Mouse (Mus musculus) v-Abl transformed pro-B cells (cell line): ENCODE data around the gene Naa50.

Experiments used
- in situ Hi-C, 2 experiments: fragments of 400-800 bp; cut with MboI; formaldehyde crosslinking; loops; one replicate each; pipeline ENCODE4 v1.15.1; 2025; ENCODE audit not compliant: unreplicated experiment in 2 of 2

Gene Naa50

GRCm38 (mm10) chr16:44139536-44140185 lies at the start of gene Naa50, which contains the start of gene Atp6v1a:
Gene Naa50, plus strand, starts transcription at chr16:44139830.
Gene Atp6v1a, minus strand, starts transcription at chr16:44139705.
- in situ Hi-C loops, result loop anchor here (10.0 to 25.0 kb wide), 3 partner anchors 215 to 1252 kb away; partner anchors contain the start of genes Gtpbp8 (in 2 of the 2) and Zbtb20 (in 1 of the 2)

DNA sequence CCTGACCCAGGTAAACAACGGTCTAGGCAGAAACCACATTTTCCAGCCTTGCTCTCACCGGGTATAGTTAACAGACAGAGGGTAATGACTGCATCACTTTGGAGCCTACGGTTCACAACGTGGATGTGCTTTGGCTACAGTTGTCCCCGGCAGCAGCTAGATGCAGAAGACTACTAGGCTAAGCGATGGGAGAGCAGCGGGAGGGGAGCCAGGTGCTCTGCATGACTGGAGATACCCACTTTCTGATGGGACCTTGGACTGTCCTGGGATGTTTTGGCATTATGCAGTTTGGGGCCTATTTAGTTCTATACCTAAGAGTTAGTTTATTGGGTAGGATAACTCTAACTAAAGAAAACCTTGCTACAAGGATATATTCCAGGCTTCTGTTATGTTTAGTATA lies 40.3 kb upstream of the Naa50 start:
- in situ Hi-C loops, result no loop called here

DNA sequence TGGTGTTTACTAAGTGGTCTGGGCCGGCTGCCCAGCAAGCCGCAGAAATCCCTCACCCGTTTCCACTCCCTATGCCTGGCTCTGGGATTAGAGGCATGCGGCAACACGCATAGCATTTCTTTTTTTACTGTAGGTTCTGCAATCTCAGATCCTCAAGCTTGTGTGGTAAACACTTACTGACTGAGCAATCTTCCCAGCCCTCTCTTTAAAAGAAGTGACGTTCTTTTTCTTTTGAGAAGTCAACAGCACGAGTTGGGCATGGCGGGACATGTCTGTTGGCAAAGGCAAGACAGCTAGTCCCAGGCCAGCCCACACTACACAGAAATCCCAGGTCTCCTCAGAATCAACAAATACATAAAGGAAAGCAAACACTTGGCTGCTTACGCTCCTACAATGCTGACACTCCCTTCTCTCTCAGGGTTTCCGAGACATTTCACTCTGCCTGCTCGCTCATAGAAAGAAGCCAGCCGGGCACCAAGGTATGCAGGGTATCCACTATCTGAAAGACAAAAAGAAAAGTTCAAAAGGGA lies 38.4 kb upstream of the Naa50 start:
- in situ Hi-C loops, result no loop called here

DNA sequence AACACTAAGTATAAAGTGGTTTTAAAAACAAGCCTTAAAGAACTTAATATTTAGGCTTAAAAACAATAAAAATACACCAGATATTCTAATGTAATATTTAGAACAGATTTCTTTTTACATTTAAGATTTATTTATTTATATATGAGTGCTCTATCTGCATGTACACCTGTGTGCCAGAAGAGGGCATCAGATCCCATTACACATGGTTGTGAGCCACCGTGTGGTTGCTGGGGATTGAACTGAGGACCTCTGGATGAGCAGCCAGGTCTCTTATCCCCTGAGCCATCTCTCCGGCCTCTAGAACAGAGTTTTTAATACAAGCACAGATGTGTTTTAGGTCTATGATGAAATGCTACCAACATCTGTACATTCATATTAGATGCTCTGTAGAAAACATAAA lies 36.7 kb upstream of the Naa50 start:
- in situ Hi-C loops, result no loop called here

- in situ Hi-C loops, result no loop called here
These were observed 35.5 kb upstream of the Naa50 start for GRCm38 (mm10) chr16:44103806-44104766.

- in situ Hi-C loops, result no loop called here
These were observed 34.4 kb upstream of the Naa50 start for GRCm38 (mm10) chr16:44105211-44105610.

- in situ Hi-C loops, result no loop called here
These were observed 30.6 kb upstream of the Naa50 start for GRCm38 (mm10) chr16:44109002-44109401.

DNA sequence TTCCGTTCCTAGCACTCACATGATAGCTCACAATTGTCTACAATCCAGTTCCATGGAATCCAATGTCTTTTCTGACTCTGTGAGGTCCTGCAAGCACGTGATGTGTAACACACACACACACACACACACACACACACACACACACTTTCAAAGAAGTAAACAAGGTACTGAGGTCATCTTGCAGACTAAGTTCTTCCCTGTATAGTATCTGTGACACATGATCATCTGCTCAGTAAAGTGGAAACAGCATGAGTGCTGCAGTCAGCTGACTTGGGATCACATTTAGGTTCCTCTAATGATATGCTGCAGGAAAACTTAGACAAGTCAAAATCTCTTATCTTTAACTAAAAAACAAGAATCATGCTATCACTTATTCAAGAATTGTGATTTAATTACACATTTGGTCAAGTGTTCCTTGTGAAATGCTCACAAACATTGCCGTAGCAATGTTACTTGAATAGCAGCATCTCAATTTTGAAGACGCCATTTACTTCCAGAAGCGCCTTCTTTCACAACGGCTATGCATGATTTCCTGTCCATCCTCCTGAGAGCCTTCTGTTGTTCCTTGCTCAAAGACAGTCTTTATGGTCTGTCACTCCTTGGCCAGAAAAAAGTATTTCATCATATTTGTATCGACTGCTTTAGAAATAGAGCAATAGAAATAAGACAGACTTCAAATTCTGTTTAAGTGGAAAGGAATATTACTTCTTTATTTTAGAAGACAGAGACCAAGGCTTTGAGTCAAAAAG lies 19.7 kb upstream of the Naa50 start:
- in situ Hi-C loops, result no loop called here

- in situ Hi-C loops, result no loop called here
These were observed 17.5 kb upstream of the Naa50 start for GRCm38 (mm10) chr16:44122122-44122521.

DNA sequence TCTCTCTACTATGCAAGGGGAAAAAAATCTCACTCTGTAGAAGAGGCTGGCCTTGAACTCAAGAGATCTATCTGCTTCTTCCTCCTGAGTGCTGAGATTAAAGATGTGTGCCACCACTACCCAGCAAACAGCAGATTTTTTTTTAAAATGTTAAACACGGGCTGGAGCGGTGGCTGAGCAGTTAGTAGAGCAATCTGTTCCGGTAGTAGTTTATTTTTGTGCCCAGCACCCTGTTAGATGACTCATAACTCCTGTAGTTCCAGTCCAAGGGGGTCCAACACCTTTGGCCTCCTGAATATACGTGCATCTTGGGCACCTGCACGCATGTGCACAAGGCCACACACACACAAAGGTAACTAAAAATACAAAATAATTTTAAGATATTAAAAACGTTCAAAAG lies 17.1 kb upstream of the Naa50 start:
- in situ Hi-C loops, result no loop called here

DNA sequence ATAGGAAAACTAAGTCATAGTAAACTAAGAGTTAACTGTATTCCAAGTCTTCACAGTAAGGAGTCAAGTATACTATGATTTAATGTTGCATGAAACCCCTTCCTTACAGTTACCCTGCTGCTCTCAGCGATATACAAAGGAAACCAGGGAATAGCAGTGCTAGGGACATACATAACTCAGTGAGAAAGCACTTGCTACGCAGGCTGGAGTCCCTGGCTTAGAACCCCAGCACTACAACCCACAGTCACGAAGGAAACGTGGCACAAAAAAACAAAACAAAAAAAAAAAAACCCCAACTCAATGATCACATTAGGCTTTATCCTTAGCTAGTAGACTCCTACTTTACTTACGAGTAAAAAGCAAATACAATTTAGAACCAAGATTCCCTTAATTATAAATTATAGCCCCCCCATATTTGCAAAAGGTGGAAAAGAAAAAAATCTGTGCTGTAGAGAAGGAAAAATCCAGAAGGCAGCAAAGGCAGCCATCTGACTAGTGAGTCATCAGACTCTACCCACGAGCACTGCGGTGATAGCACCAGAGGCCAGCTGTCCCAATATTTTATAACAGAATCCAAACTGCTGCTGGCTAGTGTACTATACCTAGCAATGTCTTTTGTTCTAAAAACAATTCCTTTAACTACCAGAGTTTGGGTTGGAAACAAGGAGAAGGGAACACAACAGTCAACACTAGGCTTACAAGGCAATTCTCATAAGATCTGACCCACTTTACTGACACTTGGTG lies 16.5 kb upstream of the Naa50 start:
- in situ Hi-C loops, result no loop called here

DNA sequence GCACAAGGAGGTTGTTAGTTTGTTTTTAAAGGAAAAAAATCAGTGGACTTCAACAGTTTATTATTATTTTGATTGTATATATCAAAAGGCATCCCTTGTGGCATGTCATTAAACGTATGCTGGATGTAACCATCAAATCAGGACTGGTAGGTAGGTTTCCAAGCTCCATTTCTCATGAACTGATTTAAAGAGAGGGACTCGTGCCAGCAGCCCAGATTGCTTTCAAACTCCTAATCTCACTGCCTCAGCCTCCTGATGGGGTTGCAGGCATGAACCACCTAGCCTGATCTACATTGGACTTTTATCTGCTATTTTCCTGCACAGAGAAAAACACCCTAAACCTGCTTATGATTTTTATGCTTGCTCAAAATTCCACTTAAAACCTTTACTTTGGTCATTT lies 15.8 kb upstream of the Naa50 start:
- in situ Hi-C loops, result no loop called here

GRCm38 (mm10) chr16:44124713-44125112 lies 14.9 kb upstream of the Naa50 start:
- in situ Hi-C loops, result loop anchor here (25.0 kb wide), 2 partner anchors 613 to 1237 kb away; partner anchors contain the start of genes Gtpbp8 (in 2 of the 2) and Zbtb20 (in 1 of the 2)

GRCm38 (mm10) chr16:44125436-44125835 lies 14.2 kb upstream of the Naa50 start:
- in situ Hi-C loops, result loop anchor here (25.0 kb wide), 2 partner anchors 612 to 1238 kb away; partner anchors contain the start of genes Gtpbp8 (in 2 of the 2) and Zbtb20 (in 1 of the 2)

- in situ Hi-C loops, result loop anchor here (25.0 kb wide), 2 partner anchors 611 to 1239 kb away; partner anchors contain the start of genes Gtpbp8 (in 2 of the 2) and Zbtb20 (in 1 of the 2)
These were observed 13.2 kb upstream of the Naa50 start for GRCm38 (mm10) chr16:44126437-44126836.

DNA sequence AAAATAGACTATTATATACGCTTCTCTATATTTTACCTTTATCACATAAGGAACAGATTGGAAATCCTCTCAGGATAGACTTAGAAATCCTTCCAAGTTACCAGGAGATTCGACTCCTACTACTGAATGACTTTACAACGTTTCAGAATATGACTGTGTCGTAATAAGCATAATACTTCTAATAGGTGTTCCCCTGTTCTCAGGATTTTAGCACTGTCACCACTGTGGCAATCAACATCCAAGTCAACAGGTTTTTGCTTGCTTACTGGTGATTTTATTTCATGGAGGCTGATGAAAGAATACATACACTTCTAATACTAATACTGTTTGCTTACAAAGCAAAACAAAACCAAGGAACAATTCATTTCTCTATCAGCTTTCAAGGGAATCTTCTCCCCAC lies 7.3 kb upstream of the Naa50 start:
- in situ Hi-C loops, result loop anchor here (25.0 kb wide), 2 partner anchors 605 to 1245 kb away; partner anchors contain the start of genes Gtpbp8 (in 2 of the 2) and Zbtb20 (in 1 of the 2)

DNA sequence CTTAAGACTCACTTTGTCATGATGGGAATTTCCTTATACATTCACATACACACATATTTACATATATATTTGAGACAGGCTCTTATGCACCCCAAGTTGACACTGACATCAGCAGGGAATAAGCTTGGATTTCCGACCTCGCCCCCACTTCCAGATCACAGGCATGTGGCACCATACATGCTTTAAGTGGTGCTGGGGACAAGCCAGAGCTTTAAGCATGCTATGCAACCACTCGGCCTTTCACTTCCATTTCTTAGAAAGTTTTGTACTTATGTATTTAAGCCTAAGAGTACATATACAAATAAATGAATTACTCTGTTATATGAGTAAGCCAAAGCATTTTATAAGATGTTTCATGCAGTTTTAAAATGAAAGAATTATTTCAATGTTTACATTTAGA lies 6.4 kb upstream of the Naa50 start:
- in situ Hi-C loops, result loop anchor here (25.0 kb wide), 2 partner anchors 604 to 1246 kb away; partner anchors contain the start of genes Gtpbp8 (in 2 of the 2) and Zbtb20 (in 1 of the 2)

DNA sequence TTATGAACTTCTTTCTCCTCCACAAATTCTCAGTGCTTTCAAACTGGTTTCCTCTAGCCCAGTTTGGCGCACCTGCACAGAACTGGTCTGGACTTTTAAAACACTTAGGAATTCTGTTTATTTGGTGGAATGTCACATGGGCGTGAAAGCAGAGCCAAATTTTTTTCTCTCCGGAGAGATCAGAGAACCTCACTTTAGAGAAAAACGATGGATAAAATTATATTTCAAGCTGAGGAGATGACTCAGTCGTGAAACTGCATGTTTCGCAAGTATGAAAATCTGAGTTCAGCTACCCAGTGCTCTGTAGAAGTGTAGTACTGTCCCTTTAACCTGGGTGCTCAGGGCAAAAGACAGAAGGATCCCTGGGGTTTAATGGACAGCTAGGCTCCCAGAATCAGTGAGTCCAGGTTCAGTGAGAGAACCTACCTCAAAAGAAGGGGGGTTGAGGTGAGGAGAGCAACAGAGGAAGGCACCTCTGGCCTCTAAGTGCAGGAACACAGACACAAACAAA lies 3.1 kb upstream of the Naa50 start:
- in situ Hi-C loops, result loop anchor here (25.0 kb wide), 2 partner anchors 601 to 1249 kb away; partner anchors contain the start of genes Gtpbp8 (in 2 of the 2) and Zbtb20 (in 1 of the 2)
